Mouse (Mus musculus) CH12.LX (cell line): ENCODE data around the gene Pik3cg.

Experiments
- BHLHE40 ChIP-seq: IDR thresholded peaks from 2 replicates; pipeline ENCODE4 v1.6.1; 2011; ENCODE audit warnings: mild to moderate bottlenecking, low read depth, low read length, improper control_type of control experiment
- EP300 ChIP-seq: IDR thresholded peaks from 2 replicates; pipeline ENCODE4 v1.6.1; 2011; ENCODE audit warnings: low read length, improper control_type of control experiment
- JUN ChIP-seq: IDR thresholded peaks from 2 replicates; pipeline ENCODE4 v1.6.1; 2011; ENCODE audit warnings: low read depth, mild to moderate bottlenecking, low read length, improper control_type of control experiment, moderate library complexity; ENCODE audit not compliant: insufficient read depth
- KAT2A ChIP-seq: IDR thresholded peaks from 2 replicates; pipeline ENCODE4 v1.6.1; 2012; ENCODE audit warnings: low read length, improper control_type of control experiment, inconsistent platforms; ENCODE audit not compliant: insufficient replicate concordance
- RAD21 ChIP-seq: IDR thresholded peaks from 2 replicates; pipeline ENCODE4 v1.6.1; 2011; ENCODE audit warnings: low read depth, mild to moderate bottlenecking, low read length, improper control_type of control experiment, moderate library complexity

DNA sequence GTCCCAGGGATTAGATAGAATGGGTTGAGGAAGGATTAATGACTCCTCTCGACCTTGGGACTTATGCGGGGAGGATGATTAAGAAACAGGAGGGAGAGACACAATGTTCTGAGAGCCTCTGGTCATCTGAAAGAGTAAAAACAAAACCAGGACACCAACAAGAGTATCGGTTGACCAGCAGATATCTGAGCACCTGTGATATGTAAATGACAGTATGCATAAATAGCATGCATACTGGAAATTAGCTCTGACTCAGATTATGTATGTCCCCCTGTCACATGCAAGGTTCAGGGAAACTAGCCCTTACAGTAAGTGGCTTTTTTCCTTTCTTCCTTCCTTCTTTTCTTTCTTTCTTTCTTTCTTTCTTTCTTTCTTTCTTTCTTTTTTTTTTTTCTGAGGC is 28.0 kb upstream of the Pik3cg start:
- TF ChIP-seq JUN (0 out of 2 replicates have a peak, but pooled peaks have one; percentile 5), KAT2A (no peak), RAD21 (no peak), EP300 (peak; percentile 76), BHLHE40 (peak; percentile 67; the same call in 1 of the 2 replicates)
